Mouse (Mus musculus) lung, postnatal 0 days (tissue): ENCODE measurements at regions not wholly inside any gene's neighbourhood (a gene's known extent, or its start where the extent isn't known, plus 50 kb on each side); places are given as distances from the start of the nearest gene placed in this dataset.
A peak's percentile ranks its signal among the peaks of the same experiment; 100 is the strongest.

ENCODE experiments used
- ATAC-seq: fragments of 200-750 bp; cut with Nextera tagmentation; 2 replicates; pipeline ENCODE4 v1.8.0; 2017; ENCODE audit warnings: moderate library complexity
- DNase-seq: peaks from one replicate; pipeline ENCODE4 v3.0.0-alpha.2; 2016; ENCODE audit warnings: low spot score
- H3K27ac ChIP-seq: fragments of 300-500 bp; sonication (generic); 2 replicates; pipeline ENCODE4 v1.5.1; 2014; ENCODE audit warnings: antibody characterized with exemption, mild to moderate bottlenecking, low read length, mixed read lengths
- H3K27me3 ChIP-seq: fragments of 300-500 bp; sonication (generic); replicated peaks from 2 replicates; pipeline ENCODE4 v1.6.1; 2014; ENCODE audit warnings: low read length, mixed read lengths; ENCODE audit not compliant: insufficient read depth
- H3K36me3 ChIP-seq: fragments of 300-500 bp; sonication (generic); 2 replicates; pipeline ENCODE4 v1.6.1; 2014; ENCODE audit warnings: low read length, mixed read lengths; ENCODE audit not compliant: insufficient read depth
- H3K4me1 ChIP-seq: fragments of 300-500 bp; sonication (generic); 2 replicates; pipeline ENCODE4 v1.6.1; 2014; ENCODE audit warnings: antibody characterized with exemption, low read depth, low read length, mixed read lengths; ENCODE audit not compliant: insufficient read depth
- H3K4me2 ChIP-seq: fragments of 300-500 bp; sonication (generic); replicated peaks from 2 replicates; pipeline ENCODE4 v1.6.1; 2014; ENCODE audit warnings: low read depth, mild to moderate bottlenecking, low read length, moderate library complexity, mixed read lengths
- H3K4me3 ChIP-seq: fragments of 300-500 bp; sonication (generic); 2 replicates; pipeline ENCODE4 v1.5.1; 2014; ENCODE audit warnings: low read depth, low read length
- H3K9ac ChIP-seq: fragments of 300-500 bp; sonication (generic); replicated peaks from 2 replicates; pipeline ENCODE4 v1.6.1; 2014; ENCODE audit warnings: low read depth, mild to moderate bottlenecking
- H3K9me3 ChIP-seq: fragments of 300-500 bp; sonication (generic); 2 replicates; pipeline ENCODE4 v1.6.1; 2016; ENCODE audit warnings: low read length, mixed read lengths
- CTCF ChIP-seq: IDR thresholded peaks from 2 replicates; pipeline ENCODE4 v1.5.1; 2016; ENCODE audit warnings: antibody characterized with exemption, mild to moderate bottlenecking
- EP300 ChIP-seq: IDR thresholded peaks from 2 replicates; pipeline ENCODE4 v1.6.1; 2016; ENCODE audit warnings: antibody characterized with exemption, mild to moderate bottlenecking, control low read depth
- WGBS: fragments of 180-500 bp; shearing (Covaris S2); extraction: QIAGEN DNeasy Blood & Tissue Kit; methylation state at CpG from one replicate; pipeline ENCODE4 v1.1.7; 2014; 5-methylcytosine and 5-hydroxymethylcytosine counted together

GRCm38 (mm10) chr8:62425988-62426387 lies 303.0 kb upstream of the Anxa10 start:
- H3K27ac ChIP-seq = no peak overlapping the region
- no peak overlapping the region for H3K9ac ChIP-seq
- no peaks in the 10 kb centered on the region for H3K36me3 ChIP-seq
- TF ChIP-seq EP300 (no peak), CTCF (no peak)
- no peaks in the 10 kb centered on the region for H3K27me3 ChIP-seq
- no peaks in the 10 kb centered on the region for H3K9me3 ChIP-seq
- ATAC-seq (no peak), DNase-seq (no peak)
- no peak overlapping the region for H3K4me3 ChIP-seq
- no peaks in the 10 kb centered on the region for H3K4me1 ChIP-seq
- H3K4me2 ChIP-seq = no peak overlapping the region

GRCm38 (mm10) chr8:62417549-62417948 lies 294.6 kb upstream of the Anxa10 start:
- no peaks in the 10 kb centered on the region for H3K4me1 ChIP-seq
- H3K4me2 ChIP-seq = no peak overlapping the region
- H3K36me3 ChIP-seq = no peaks in the 10 kb centered on the region
- H3K9ac ChIP-seq = no peak overlapping the region
- H3K27me3 ChIP-seq = no peaks in the 10 kb centered on the region
- 19% methylated on average over 6 of the region's 6 CpGs for WGBS
- DNase-seq = peak; percentile 17
- H3K9me3 ChIP-seq = no peaks in the 10 kb centered on the region
- H3K27ac ChIP-seq = no peak overlapping the region
- no peak overlapping the region for H3K4me3 ChIP-seq
- TF ChIP-seq EP300 (no peak), CTCF (no peak)
- ATAC-seq = peak; percentile 32; the same call in 1 of the 2 replicates
